Mouse (Mus musculus): ENCODE results near the gene Obox2.
"Not testable (repeated sequence)": the region's sequence is repeated elsewhere in the genome, so short reads cannot be mapped to it uniquely, and the experiment has no call there.

Obox2 gene

GRCm38 (mm10) chr7:15388421-15388998 lies at the start of gene Obox2, which contains the start of gene Obox1:
Gene Obox2, plus strand, starts transcription at chr7:15388721.
Gene Obox1, plus strand, starts transcription at chr7:15388948.
- not testable (repeated sequence) for DNase-seq

GRCm38 (mm10) chr7:15399147-15399874 lies 10.8 kb downstream of the Obox2 start:
- DNase-seq = not testable (repeated sequence)

- not testable (repeated sequence) for DNase-seq
Observed at GRCm38 (mm10) chr7:15406816-15407215, 18.3 kb downstream of the Obox2 start.

GRCm38 (mm10) chr7:15418046-15418445 lies 29.5 kb downstream of the Obox2 start:
- DNase-seq = not testable (repeated sequence)

- DNase-seq = not testable (repeated sequence)
Observed at GRCm38 (mm10) chr7:15425537-15425936, 37.0 kb downstream of the Obox2 start.
